Mouse (Mus musculus): ENCODE measurements around the gene Mylk.

DNA sequence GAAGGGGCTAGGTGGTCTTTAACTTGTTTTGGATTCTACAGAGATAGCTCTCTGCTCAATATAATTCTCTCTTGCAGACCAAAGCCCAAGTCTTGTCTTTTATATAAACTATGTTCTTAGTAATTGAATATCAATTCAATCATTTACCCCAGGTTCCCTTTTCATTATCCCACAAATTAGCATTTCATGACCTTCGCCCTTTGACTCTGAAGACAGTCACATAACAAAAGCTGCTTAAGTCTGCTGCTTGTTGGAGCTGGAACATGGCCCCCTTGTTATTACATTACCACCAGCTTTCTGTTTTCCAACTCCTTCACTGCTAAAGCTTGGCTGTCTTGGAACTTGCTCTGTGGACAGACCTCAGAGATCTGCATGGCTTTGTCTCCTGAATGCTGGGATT lies 15.6 kb upstream of the Mylk start:
- TF ChIP-seq CTCF (IDR thresholded peaks at IDR 0.05) (no peak), POLR2A (IDR thresholded peaks at IDR 0.05; ENCODE audit: insufficient read depth, low read depth, low read length) (no peak), EP300 (IDR thresholded peaks at IDR 0.05; ENCODE audit: insufficient read depth, low read depth, low read length) (no peak)
